In the genomic region with DNA sequence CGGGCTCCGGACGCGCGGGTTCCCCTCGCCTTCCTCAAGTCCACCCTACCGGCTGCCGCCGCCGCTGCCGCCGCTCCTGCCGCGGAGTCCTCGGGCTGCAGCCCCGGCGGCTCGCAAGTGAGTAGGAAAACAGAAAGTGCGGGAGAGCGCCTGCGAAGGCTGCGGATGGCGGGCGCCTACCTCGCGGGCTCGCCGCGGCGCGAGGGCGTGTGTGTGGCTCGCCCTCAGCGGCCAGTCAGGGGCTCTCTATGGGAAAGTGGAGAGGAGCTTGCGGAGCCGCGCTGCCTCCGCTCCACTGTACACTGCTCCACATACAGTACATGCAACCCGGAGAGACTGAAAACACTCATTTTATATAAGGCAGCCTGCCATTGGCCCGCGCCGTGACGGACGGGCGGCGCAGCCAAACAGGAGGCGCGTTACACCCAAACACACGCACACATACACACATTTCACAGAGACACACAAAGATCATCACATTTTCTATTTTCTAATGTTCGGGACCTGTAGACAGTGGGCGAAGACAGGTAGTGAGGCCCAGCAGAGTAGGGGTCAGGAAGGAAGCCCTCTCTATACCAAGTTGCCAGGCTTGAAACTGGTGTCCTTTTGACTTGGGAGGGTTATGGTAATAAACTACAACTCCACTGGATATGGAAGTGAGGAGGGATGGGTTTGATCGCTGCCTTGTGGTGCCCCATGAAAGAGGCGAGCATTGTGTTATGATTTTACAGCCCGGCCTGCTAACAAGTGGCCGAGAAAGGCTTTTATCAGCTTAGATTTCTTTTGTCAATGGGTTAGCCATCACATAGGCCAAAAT, we compare ENCODE assay signal across 8 mouse cellular contexts. TPM values are rescaled to one million over a fixed set of nuclear protein-coding genes. Genes with fewer than 3 reads are reported as not detected.
DNase-seq lines count a peak whose midpoint lies in the region; ATAC-seq and TF ChIP-seq lines count a peak whose summit lies in the region.

Bbx (minus strand) TSS at position 329 of the 817 bp plus-strand sequence.

- H3K4me2 ChIP-seq in embryonic facial prominence, embryonic 15.5 days (replicated peaks) = peak within 1 kb of the TSS; percentile 94
- H3K4me2 ChIP-seq in limb, embryonic 14.5 days (replicated peaks; ENCODE audit: low read depth, low read length, severe bottlenecking) = peak within 1 kb of the TSS; percentile 99
- H3K4me2 ChIP-seq in midbrain, postnatal 0 days (ENCODE audit: low read depth, low read length, poor library complexity, severe bottlenecking) = peak within 1 kb of the TSS; percentile 97

- TF ChIP-seq CTCF in bone marrow, adult 2 months (IDR thresholded peaks at IDR 0.05; ENCODE audit: control insufficient read depth, insufficient read depth, low read length) = no peak
- no peak for TF ChIP-seq CTCF in midbrain, postnatal 0 days (IDR thresholded peaks at IDR 0.05)

- H3K27ac ChIP-seq in bone marrow, adult 2 months (ENCODE audit: control insufficient read depth, insufficient read depth, low read depth, low read length, poor library complexity) = peak within 1 kb of the TSS; percentile 97
- H3K27ac ChIP-seq in embryonic facial prominence, embryonic 15.5 days (replicated peaks) = peak within 1 kb of the TSS; percentile 99
- H3K27ac ChIP-seq in limb, embryonic 14.5 days (replicated peaks; ENCODE audit: low read depth, low read length) = peak within 1 kb of the TSS; percentile 99
- H3K27ac ChIP-seq in midbrain, postnatal 0 days (ENCODE audit: low read depth, low read length) = peak within 1 kb of the TSS; percentile 82

- H3K27me3 ChIP-seq in embryonic facial prominence, embryonic 15.5 days = no peaks in the 10 kb centered on the region
- no peaks in the 10 kb centered on the region for H3K27me3 ChIP-seq in limb, embryonic 14.5 days (ENCODE audit: control insufficient read depth, insufficient read depth, low read length)
- no peaks in the 10 kb centered on the region for H3K27me3 ChIP-seq in midbrain, postnatal 0 days (ENCODE audit: insufficient read depth, low read length)

- H3K36me3 ChIP-seq in embryonic facial prominence, embryonic 15.5 days = no peaks in the 10 kb centered on the region
- H3K36me3 ChIP-seq in limb, embryonic 14.5 days (ENCODE audit: control insufficient read depth, insufficient read depth, low read length) = no peaks in the 10 kb centered on the region
- no peaks in the 10 kb centered on the region for H3K36me3 ChIP-seq in midbrain, postnatal 0 days (ENCODE audit: insufficient read depth, low read length)

- peak; percentile 98 for DNase-seq in 416B (ENCODE audit: low read depth)
- peak; percentile 99 for DNase-seq in heart, adult 8-10 months (ENCODE audit: low spot score)
- peak; percentile 99 for DNase-seq in kidney, adult 9 months
- peak; percentile 93 for DNase-seq in limb, embryonic 14.5 days (ENCODE audit: low spot score)
- DNase-seq in midbrain, postnatal 0 days (ENCODE audit: low spot score) = peak; percentile 95
- peak; percentile 87 for DNase-seq in spleen, postnatal 14 days (ENCODE audit: low spot score in 2 of 2)

- under 1% methylated on average over 55 of the region's 55 CpGs for WGBS in bone marrow, adult 2 months
- WGBS in embryonic facial prominence, embryonic 15.5 days = under 1% methylated on average over 55 of the region's 55 CpGs
- under 1% methylated on average over 50 of the region's 55 CpGs for WGBS in limb, embryonic 14.5 days
- under 1% methylated on average over 54 of the region's 55 CpGs for WGBS in midbrain, postnatal 0 days

- peak within 1 kb of the TSS; percentile 80 for H3K9ac ChIP-seq in embryonic facial prominence, embryonic 15.5 days
- H3K9ac ChIP-seq in limb, embryonic 14.5 days (ENCODE audit: low read depth, low read length, severe bottlenecking) = peak within 1 kb of the TSS; percentile 92
- H3K9ac ChIP-seq in midbrain, postnatal 0 days (replicated peaks; ENCODE audit: low read length, poor library complexity, severe bottlenecking) = peak within 1 kb of the TSS; percentile 62

- H3K4me1 ChIP-seq in bone marrow, adult 2 months (ENCODE audit: control insufficient read depth, insufficient read depth, low read length) = no peaks in the 10 kb centered on the region
- 0 out of 2 replicates have a peak, but pooled peaks cover 12% of the 10 kb centered on the region for H3K4me1 ChIP-seq in embryonic facial prominence, embryonic 15.5 days
- peaks cover 5% of the 10 kb centered on the region; the same call in 1 of the 2 replicates for H3K4me1 ChIP-seq in limb, embryonic 14.5 days (ENCODE audit: control insufficient read depth, insufficient read depth, low read length)
- H3K4me1 ChIP-seq in midbrain, postnatal 0 days (ENCODE audit: insufficient read depth, low read length) = no peaks in the 10 kb centered on the region

- peak; percentile 85; the same call in 1 of the 2 replicates for TF ChIP-seq POLR2A in bone marrow, adult 2 months (IDR thresholded peaks at IDR 0.05; ENCODE audit: borderline replicate concordance, control insufficient read depth, low read depth, low read length)
- 0 out of 2 replicates have a peak, but pooled peaks have one; percentile 53 for TF ChIP-seq POLR2A in limb, embryonic 14.5 days (IDR thresholded peaks at IDR 0.05; ENCODE audit: borderline replicate concordance, extremely low read depth, insufficient read depth, insufficient read length)

- H3K4me3 ChIP-seq in bone marrow, adult 2 months (replicated peaks; ENCODE audit: control insufficient read depth, low read depth, low read length) = peak within 1 kb of the TSS; percentile 78
- H3K4me3 ChIP-seq in embryonic facial prominence, embryonic 15.5 days (replicated peaks) = peak within 1 kb of the TSS; percentile 94
- H3K4me3 ChIP-seq in limb, embryonic 14.5 days (replicated peaks; ENCODE audit: low read length) = peak within 1 kb of the TSS; percentile 90
- H3K4me3 ChIP-seq in midbrain, postnatal 0 days (ENCODE audit: low read depth, low read length) = peak within 1 kb of the TSS; percentile 91

- peak; percentile 98 for ATAC-seq in embryonic facial prominence, embryonic 15.5 days (ENCODE audit: insufficient number of reproducible peaks, low FRiP score, low TSS enrichment, low read depth)
- ATAC-seq in limb, embryonic 14.5 days (ENCODE audit: low FRiP score, low read depth) = peak; percentile 96
- peak; percentile 97 for ATAC-seq in midbrain, postnatal 0 days (ENCODE audit: low FRiP score)

- H3K9me3 ChIP-seq in embryonic facial prominence, embryonic 15.5 days (replicated peaks) = no peaks in the 10 kb centered on the region
- no peaks in the 10 kb centered on the region for H3K9me3 ChIP-seq in limb, embryonic 14.5 days (ENCODE audit: control insufficient read depth, low read length)
- H3K9me3 ChIP-seq in midbrain, postnatal 0 days (ENCODE audit: low read length) = no peaks in the 10 kb centered on the region

RNA-seq across cellular contexts. Expression of gene Bbx, which starts in this region (rescaled TPM):
- polyA plus RNA-seq in bone marrow, adult 2 months (2011; ENCODE audit: insufficient read depth, insufficient read length, low replicate concordance, missing spikeins) = 3.1 and 10.5 TPM in 2 replicates
- polyA plus RNA-seq in embryonic facial prominence, embryonic 15.5 days (2015; fragmentation: Nextera tagmentation; extraction: Ambion mirVana) = 43.7 and 49.9 TPM in 2 replicates
- total RNA-seq in heart, adult 8-10 months (2022) = 10 to 100 TPM; 13.5 to 17.4 (median 15.8) TPM
- 13.4 and 14.2 TPM in 2 replicates for polyA plus RNA-seq in limb, embryonic 14.5 days (2012; rRNA removed)
- 30.9 and 32.9 TPM in 2 replicates for polyA plus RNA-seq in limb, embryonic 14.5 days (2014; fragmentation: Nextera tagmentation; extraction: Ambion mirVana)
- 8.4 and 11.8 TPM in 2 replicates for total RNA-seq in midbrain, postnatal 0 days (2014; rRNA removed)
- 8.4 and 10.7 TPM in 2 replicates for polyA plus RNA-seq in midbrain, postnatal 0 days (2015; fragmentation: Nextera tagmentation; extraction: Ambion mirVana)

Comparison
In these comparisons a context has a peak if more than half of its experiments do, and no peak if none do; other contexts are left out.
1. Peak in every context shown above with its lines: DNase-seq, ATAC-seq, H3K4me3 ChIP-seq and H3K27ac ChIP-seq.